Mouse (Mus musculus) gastrocnemius, adult 18-20 months (tissue): ENCODE data around the gene BC052040. TPM values are rescaled to one million over a fixed set of nuclear protein-coding genes. Genes with fewer than 3 reads are reported as not detected.

Source experiments
- DNase-seq: peaks from one replicate; pipeline ENCODE4 v3.0.0; 2021; ENCODE audit warnings: low spot score
- long read RNA-seq, 2 experiments: library from polyadenylated mRNA; stranded (forward); transcript quantifications; one replicate each; pipeline ENCODE4 v2.0.0; 2021
- total RNA-seq, 2 experiments: library from RNA; stranded (reverse); gene quantifications; 2 replicates each; pipeline ENCODE4 v1.2.3; 2021

The BC052040 gene
- total RNA-seq = 1 to 10 TPM; 3.7 to 3.8 TPM
- long read RNA-seq, experiment 1, transcript BC052040-201 (11 exons, 2,735 nt) = major isoform, 5 of 5 reads
- long read RNA-seq, experiment 1, partial matches to known transcripts = 0 of 5 reads
- long read RNA-seq, experiment 1, other reads (novel, unspliced or antisense) = 0 of 5 reads
- long read RNA-seq, experiment 2, transcript BC052040-201 (11 exons, 2,735 nt) = major isoform, 5 of 8 reads
- long read RNA-seq, experiment 2, partial matches to known transcripts = 0 of 8 reads
- long read RNA-seq, experiment 2, other reads (novel, unspliced or antisense) = 3 of 8 reads

- peak; percentile 88 for DNase-seq
Observed at GRCm38 (mm10) chr2:115581241-115581988, at the start of gene BC052040. Gene BC052040, plus strand, starts transcription at chr2:115581716.

- no peak for DNase-seq
Observed at GRCm38 (mm10) chr2:115538009-115538690, 43.4 kb upstream of the BC052040 start.

- no peak for DNase-seq
Observed at GRCm38 (mm10) chr2:115538691-115539283, 42.7 kb upstream of the BC052040 start.

- DNase-seq = no peak
Observed at GRCm38 (mm10) chr2:115539731-115540130, 41.8 kb upstream of the BC052040 start.

- no peak for DNase-seq
Observed at GRCm38 (mm10) chr2:115542401-115543123, 39.0 kb upstream of the BC052040 start.

- no peak for DNase-seq
Observed at GRCm38 (mm10) chr2:115543212-115543611, 38.3 kb upstream of the BC052040 start.

- DNase-seq = no peak
Observed at GRCm38 (mm10) chr2:115551901-115552300, 29.6 kb upstream of the BC052040 start.

GRCm38 (mm10) chr2:115562155-115562827 lies 19.2 kb upstream of the BC052040 start:
- DNase-seq = no peak

GRCm38 (mm10) chr2:115563436-115564093 lies 18.0 kb upstream of the BC052040 start:
- no peak for DNase-seq

- DNase-seq = no peak
Observed at GRCm38 (mm10) chr2:115571996-115572395, 9.5 kb upstream of the BC052040 start.

GRCm38 (mm10) chr2:115574802-115575201 lies 6.7 kb upstream of the BC052040 start:
- DNase-seq = no peak

GRCm38 (mm10) chr2:115579171-115579900 lies 2.2 kb upstream of the BC052040 start:
- no peak for DNase-seq

GRCm38 (mm10) chr2:115579976-115580375 lies 1.5 kb upstream of the BC052040 start:
- no peak for DNase-seq

- DNase-seq = no peak
Observed at GRCm38 (mm10) chr2:115581989-115582608, 583 bp downstream of the BC052040 start.

- DNase-seq = no peak
Observed at GRCm38 (mm10) chr2:115583776-115584175, 2.3 kb downstream of the BC052040 start.

- no peak for DNase-seq
Observed at GRCm38 (mm10) chr2:115590602-115591001, 9.1 kb downstream of the BC052040 start.

- peak; percentile 35 for DNase-seq
Observed at GRCm38 (mm10) chr2:115592651-115593119, 11.2 kb downstream of the BC052040 start.

GRCm38 (mm10) chr2:115597017-115597416 lies 15.5 kb downstream of the BC052040 start:
- DNase-seq = no peak

GRCm38 (mm10) chr2:115598266-115598665 lies 16.8 kb downstream of the BC052040 start:
- no peak for DNase-seq
